Mouse (Mus musculus): ENCODE measurements at regions not wholly inside any gene's neighbourhood (a gene's known extent, or its start where the extent isn't known, plus 50 kb on each side); places are given as distances from the start of the nearest gene placed in this dataset.

- DNase-seq (ENCODE audit: low spot score in 2 of 2) = no peak
Observed at GRCm38 (mm10) chr3:35688111-35688510, 65.8 kb upstream of the Atp11b start.

GRCm38 (mm10) chr3:35688781-35689180 is 65.1 kb upstream of the Atp11b start:
- DNase-seq (ENCODE audit: low spot score in 2 of 2) = no peak

GRCm38 (mm10) chr3:35693039-35693438 is 60.9 kb upstream of the Atp11b start:
- DNase-seq (ENCODE audit: low spot score in 2 of 2) = peak; percentile 63 to 77

- no peak for DNase-seq (ENCODE audit: low spot score in 2 of 2)
Observed at GRCm38 (mm10) chr3:35693551-35693950, 60.4 kb upstream of the Atp11b start.

- DNase-seq (ENCODE audit: low spot score in 2 of 2) = no peak
Observed at GRCm38 (mm10) chr3:35694241-35694640, 59.7 kb upstream of the Atp11b start.

GRCm38 (mm10) chr3:35695859-35696258 is 58.0 kb upstream of the Atp11b start:
- no peak for DNase-seq (ENCODE audit: low spot score in 2 of 2)

- no peak for DNase-seq (ENCODE audit: low spot score in 2 of 2)
Observed at GRCm38 (mm10) chr3:35699266-35699665, 54.6 kb upstream of the Atp11b start.

GRCm38 (mm10) chr3:35699979-35700378 is 53.9 kb upstream of the Atp11b start:
- DNase-seq (ENCODE audit: low spot score in 2 of 2) = no peak

- no peak for DNase-seq (ENCODE audit: low spot score in 2 of 2)
Observed at GRCm38 (mm10) chr3:35703528-35704327, 50.2 kb upstream of the Atp11b start.

Data from urinary bladder, postnatal 36 days (tissue).